Mouse (Mus musculus) induced T-regulatory cell, adult 2 months (primary cell): Measurements from ENCODE around the gene Pcdh7.

Experiments used
- DNase-seq: peaks from one replicate; pipeline ENCODE4 v3.0.0-alpha.2; 2012; ENCODE audit warnings: low read depth

Gene Pcdh7

GRCm38 (mm10) chr5:57931738-57932137, 214.0 kb downstream of the Pcdh7 start:
- no peak for DNase-seq

- no peak for DNase-seq
Observed at GRCm38 (mm10) chr5:57934666-57935065, 216.9 kb downstream of the Pcdh7 start.

GRCm38 (mm10) chr5:57940457-57940856, 222.7 kb downstream of the Pcdh7 start:
- no peak for DNase-seq

DNA sequence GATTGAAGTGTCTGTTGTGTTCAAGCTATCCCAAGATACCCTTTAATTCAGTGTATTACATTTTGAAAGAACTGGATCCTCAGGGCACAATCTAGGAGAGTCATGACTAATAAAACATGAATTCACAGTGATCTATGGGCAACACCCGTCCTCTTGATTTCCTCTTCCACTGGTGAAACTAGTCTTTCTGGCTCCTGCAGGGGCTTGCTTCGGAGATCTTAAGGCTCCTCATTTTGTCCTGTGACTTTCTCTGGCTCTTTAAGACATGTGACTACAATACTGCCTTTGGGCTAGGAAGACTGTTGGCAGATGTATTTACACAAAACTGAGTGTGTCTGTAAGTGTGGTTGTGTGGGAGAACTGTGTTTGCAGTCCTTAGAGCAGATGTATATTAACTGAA, 225.4 kb downstream of the Pcdh7 start:
- no peak for DNase-seq

DNA sequence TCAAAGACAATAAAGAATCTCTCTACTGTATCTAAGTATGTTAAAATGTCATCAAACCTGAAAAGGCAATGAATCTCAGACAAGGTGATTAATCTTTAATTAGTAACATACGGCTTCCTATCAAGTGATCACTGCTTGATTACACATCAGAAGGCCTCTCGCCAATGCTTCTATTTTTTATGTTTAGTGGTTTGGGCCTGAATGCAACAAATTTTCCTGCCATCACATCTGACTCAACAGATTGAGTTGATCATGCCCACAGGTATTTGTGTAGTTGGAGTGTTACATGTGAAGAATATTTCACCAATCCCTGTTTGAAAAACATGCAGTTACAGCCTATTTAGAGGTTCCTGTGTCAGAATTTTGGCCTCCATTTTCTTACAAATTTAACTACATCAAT, 225.8 kb downstream of the Pcdh7 start:
- no peak for DNase-seq

- no peak for DNase-seq
Observed at GRCm38 (mm10) chr5:57945419-57945818, 227.7 kb downstream of the Pcdh7 start.

DNA sequence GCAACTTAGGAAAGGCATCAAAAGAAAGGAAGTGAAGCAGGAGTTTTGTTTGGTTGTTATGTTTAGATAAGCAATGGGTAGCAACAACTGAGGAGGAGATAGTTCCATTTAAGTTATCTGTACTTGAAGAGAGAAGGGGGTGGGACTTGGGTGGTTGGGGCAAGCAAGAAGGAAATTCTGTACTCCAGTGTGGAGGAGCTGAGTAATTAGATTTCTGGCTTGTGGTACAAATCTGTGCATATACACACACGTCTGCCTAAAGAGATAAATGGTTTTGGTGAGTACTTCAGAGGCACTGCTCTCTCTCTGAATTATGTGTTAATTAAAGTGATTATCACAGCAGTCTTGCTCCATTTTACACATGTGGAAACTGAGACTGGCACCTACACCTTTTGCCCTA, 241.6 kb downstream of the Pcdh7 start:
- no peak for DNase-seq

DNA sequence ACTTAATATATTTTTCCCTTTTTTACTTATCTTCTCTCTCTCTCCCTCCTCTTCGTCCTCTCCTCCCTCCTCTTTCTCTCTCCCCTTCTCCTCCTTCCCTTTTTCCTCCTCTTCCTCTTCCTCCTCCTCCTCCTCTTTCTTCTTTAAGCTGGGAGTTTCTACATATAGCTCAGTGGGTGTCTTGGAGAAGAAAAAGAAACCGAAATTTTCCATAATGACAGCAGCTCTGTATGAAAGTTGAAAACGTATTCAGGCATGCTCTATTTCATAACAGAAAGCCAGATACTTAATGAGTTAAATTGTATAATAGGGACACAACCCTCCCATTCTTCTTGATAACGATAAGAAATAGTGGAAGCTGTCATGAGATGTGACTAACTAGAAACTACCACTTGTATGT, 246.0 kb downstream of the Pcdh7 start:
- no peak for DNase-seq

GRCm38 (mm10) chr5:57964201-57964600, 246.4 kb downstream of the Pcdh7 start:
- no peak for DNase-seq

DNA sequence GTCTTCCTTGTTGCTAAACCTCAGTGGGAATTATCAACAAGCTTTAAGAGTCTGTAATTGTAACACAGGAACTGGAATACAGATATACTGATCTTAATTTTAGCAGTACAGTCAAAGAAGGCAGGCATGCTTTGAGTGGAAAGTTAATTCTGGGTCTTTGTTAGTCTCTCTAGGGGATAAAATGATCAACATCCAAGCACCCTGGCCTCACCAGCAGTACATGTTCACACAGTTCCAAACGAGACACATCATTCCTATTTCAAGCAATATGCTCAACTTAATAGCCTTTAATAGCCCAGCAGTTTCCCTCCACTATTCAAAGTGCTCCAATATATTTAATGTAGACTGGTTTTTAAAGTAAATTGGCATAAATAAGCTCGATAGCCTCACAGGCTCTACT, 275.8 kb downstream of the Pcdh7 start:
- no peak for DNase-seq

GRCm38 (mm10) chr5:58021331-58021730, 303.6 kb downstream of the Pcdh7 start:
- DNase-seq, result no peak

GRCm38 (mm10) chr5:58025123-58025522, 307.4 kb downstream of the Pcdh7 start:
- DNase-seq, result no peak

GRCm38 (mm10) chr5:58025759-58026158, 308.0 kb downstream of the Pcdh7 start:
- no peak for DNase-seq

DNA sequence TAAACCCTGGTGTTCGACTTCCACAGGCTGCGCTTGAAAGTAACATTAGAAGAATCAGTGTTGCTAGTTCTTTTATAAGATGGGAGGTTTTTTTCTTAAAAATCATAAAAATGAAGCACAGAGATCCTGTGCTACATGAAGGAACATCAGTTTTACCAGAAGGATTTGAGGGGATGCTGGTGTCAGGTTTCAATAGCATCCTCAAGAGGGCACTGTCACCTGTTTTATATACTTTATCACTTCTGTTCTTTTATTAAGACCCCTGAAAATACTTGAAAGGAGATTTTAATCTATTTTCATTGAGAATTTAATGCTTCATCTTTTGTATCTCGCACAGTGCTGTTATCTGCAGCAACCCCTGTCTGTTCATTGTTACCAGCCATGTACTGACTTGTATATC, 322.1 kb downstream of the Pcdh7 start:
- DNase-seq, result no peak

- DNase-seq, result no peak
Observed at GRCm38 (mm10) chr5:58044216-58044615, 326.4 kb downstream of the Pcdh7 start.

DNA sequence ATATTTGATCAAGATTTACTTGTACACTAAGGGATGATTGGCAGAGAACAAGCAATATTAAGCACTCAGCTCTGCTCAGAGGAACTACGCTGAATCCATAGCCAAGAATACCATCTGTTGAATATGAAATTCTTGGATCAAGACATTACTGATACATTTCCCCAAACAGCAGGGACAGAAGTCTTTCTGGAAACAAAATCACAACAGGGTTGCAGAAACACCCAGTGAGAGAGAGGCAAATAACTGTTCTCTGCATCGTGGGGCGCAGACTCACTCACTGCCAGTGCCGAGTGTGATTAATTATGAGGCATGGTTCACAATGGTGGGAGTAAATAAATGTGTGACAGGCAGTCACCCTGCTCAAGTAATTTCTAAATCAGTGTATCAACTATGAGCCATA, 363.3 kb downstream of the Pcdh7 start:
- DNase-seq, result no peak

GRCm38 (mm10) chr5:58082230-58082629, 364.5 kb downstream of the Pcdh7 start:
- DNase-seq, result no peak

GRCm38 (mm10) chr5:58083056-58083455, 365.3 kb downstream of the Pcdh7 start:
- no peak for DNase-seq

DNA sequence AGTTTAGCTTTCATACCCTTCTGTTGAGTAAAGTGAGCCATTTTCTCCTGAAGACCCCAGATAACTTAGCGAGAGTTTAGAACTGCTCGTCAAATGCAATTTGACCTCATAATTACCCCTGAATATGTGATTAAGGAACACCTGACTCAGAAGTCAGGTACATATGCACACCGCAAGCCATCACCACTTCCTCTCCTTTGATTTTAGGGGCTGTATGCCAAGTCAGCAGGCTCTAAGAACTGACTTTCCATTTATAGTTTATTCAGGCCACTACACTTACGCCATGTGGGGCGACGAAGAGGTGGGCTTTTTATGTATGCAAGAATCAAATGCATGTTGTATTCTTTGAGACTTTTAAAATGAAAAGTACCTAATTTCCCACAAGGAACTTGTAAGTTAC, 366.2 kb downstream of the Pcdh7 start:
- no peak for DNase-seq

DNA sequence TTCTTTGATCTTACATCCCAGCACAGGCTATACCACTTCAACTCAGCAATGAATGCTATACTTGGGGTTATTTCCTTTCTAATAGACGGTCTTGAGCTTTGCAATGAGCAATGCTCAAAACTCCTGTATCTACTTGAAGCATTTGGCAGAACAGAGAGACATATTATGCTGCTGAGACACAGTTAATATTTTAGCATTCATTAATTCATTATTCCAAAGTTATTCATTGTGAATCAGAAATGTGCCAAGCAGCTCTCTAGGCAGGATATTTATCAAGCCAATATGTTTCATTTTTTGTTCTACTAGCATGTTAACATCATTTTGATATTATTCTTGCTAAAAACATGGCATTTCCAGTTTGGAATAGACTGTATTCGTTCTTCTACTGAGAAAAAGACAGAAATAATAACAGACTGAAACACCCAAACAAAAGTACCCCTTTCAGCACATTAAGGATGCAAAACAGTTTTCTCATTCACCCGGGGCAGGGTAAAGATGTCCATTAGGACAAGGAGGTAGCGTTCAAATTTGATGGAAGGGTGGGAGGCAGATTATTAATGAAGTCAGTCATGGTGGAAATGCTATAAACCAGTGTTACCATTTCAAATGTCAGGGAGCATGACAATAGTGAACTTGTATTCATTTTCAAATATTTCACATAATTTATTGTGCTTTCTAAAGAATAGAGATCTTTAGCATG, 391.0 kb downstream of the Pcdh7 start:
- DNase-seq, result no peak

- no peak for DNase-seq
Observed at GRCm38 (mm10) chr5:58116096-58116495, 398.3 kb downstream of the Pcdh7 start.

- no peak for DNase-seq
Observed at GRCm38 (mm10) chr5:58117896-58118295, 400.1 kb downstream of the Pcdh7 start.

GRCm38 (mm10) chr5:58118930-58119611, 401.3 kb downstream of the Pcdh7 start:
- no peak for DNase-seq

GRCm38 (mm10) chr5:58143897-58144296, 426.1 kb downstream of the Pcdh7 start:
- DNase-seq, result no peak
